Mouse (Mus musculus): ENCODE data around the gene Ttll8. TPM values are rescaled to one million over a fixed set of nuclear protein-coding genes. Genes with fewer than 3 reads are reported as not detected.

The Ttll8 gene
- polyA plus RNA-seq, 1 experiment from 2014 or later, result not detected

- no peaks in the 10 kb centered on the region for H3K36me3 ChIP-seq
- peaks cover 5% of the 10 kb centered on the region for H3K4me1 ChIP-seq
- no peak overlapping the region for H3K9ac ChIP-seq
- peak; percentile 24; the same call in 1 of the 2 replicates for ATAC-seq (ENCODE audit: borderline replicate concordance, extremely low read depth, low FRiP score, low TSS enrichment)
- H3K27ac ChIP-seq, result no peak overlapping the region
- no peaks in the 10 kb centered on the region for H3K9me3 ChIP-seq
- H3K27me3 ChIP-seq, result no peaks in the 10 kb centered on the region
- 27% methylated on average over 10 of the region's 10 CpGs for WGBS
- H3K4me2 ChIP-seq, result no peak overlapping the region
- H3K4me3 ChIP-seq, result no peak overlapping the region
Observed at GRCm38 (mm10) chr15:88875625-88876081, 78.6 kb downstream of the Ttll8 start.

- 79% methylated on average over 6 of the region's 6 CpGs for WGBS
- H3K9ac ChIP-seq, result no peak overlapping the region
- ATAC-seq (ENCODE audit: borderline replicate concordance, extremely low read depth, low FRiP score, low TSS enrichment), result no peak
- no peaks in the 10 kb centered on the region for H3K9me3 ChIP-seq
- H3K4me1 ChIP-seq, result peaks cover 5% of the 10 kb centered on the region
- H3K4me3 ChIP-seq, result no peak overlapping the region
- H3K36me3 ChIP-seq, result no peaks in the 10 kb centered on the region
- no peak overlapping the region for H3K4me2 ChIP-seq
- H3K27me3 ChIP-seq, result no peaks in the 10 kb centered on the region
- no peak overlapping the region for H3K27ac ChIP-seq
Observed at GRCm38 (mm10) chr15:88874477-88874876, 79.7 kb downstream of the Ttll8 start.

- WGBS, result 88% methylated on average over 3 of the region's 3 CpGs
Observed at GRCm38 (mm10) chr15:88874061-88874460, 80.2 kb downstream of the Ttll8 start.

GRCm38 (mm10) chr15:88870418-88871185 is 83.6 kb downstream of the Ttll8 start:
- no peak overlapping the region for H3K9ac ChIP-seq
- no peak for ATAC-seq (ENCODE audit: borderline replicate concordance, extremely low read depth, low FRiP score, low TSS enrichment)
- WGBS, result 65% methylated on average over 5 of the region's 5 CpGs

More at GRCm38 (mm10) chr15:88874061-88874460, 80.2 kb downstream of the Ttll8 start:
- Histone ChIP-seq H3K9ac (no peak overlapping the region), H3K9me3 (no peaks in the 10 kb centered on the region), H3K4me3 (no peak overlapping the region), H3K27me3 (no peaks in the 10 kb centered on the region), H3K27ac (no peak overlapping the region), H3K4me1 (peaks cover 5% of the 10 kb centered on the region), H3K4me2 (no peak overlapping the region), H3K36me3 (no peaks in the 10 kb centered on the region)
- no peak for ATAC-seq (ENCODE audit: borderline replicate concordance, extremely low read depth, low FRiP score, low TSS enrichment)

GRCm38 (mm10) chr15:88868024-88868742 is 86.0 kb downstream of the Ttll8 start:
- H3K36me3 ChIP-seq, result peaks cover 23% of the 10 kb centered on the region
- H3K9me3 ChIP-seq, result no peaks in the 10 kb centered on the region
- ATAC-seq (ENCODE audit: borderline replicate concordance, extremely low read depth, low FRiP score, low TSS enrichment), result no peak
- H3K27ac ChIP-seq, result peak overlapping the region; percentile 64
- H3K27me3 ChIP-seq, result no peaks in the 10 kb centered on the region
- H3K4me1 ChIP-seq, result peaks cover 46% of the 10 kb centered on the region
- H3K9ac ChIP-seq, result no peak overlapping the region
- no peak overlapping the region for H3K4me3 ChIP-seq
- H3K4me2 ChIP-seq, result no peak overlapping the region
- WGBS, result 79% methylated on average over 6 of the region's 6 CpGs

More at GRCm38 (mm10) chr15:88870418-88871185, 83.6 kb downstream of the Ttll8 start:
- H3K9me3 ChIP-seq, result no peaks in the 10 kb centered on the region
- no peak overlapping the region for H3K27ac ChIP-seq
- H3K4me1 ChIP-seq, result peaks cover 30% of the 10 kb centered on the region
- no peak overlapping the region for H3K4me3 ChIP-seq
- H3K4me2 ChIP-seq, result no peak overlapping the region
- no peaks in the 10 kb centered on the region for H3K27me3 ChIP-seq
- peaks cover 9% of the 10 kb centered on the region; the same call in 1 of the 2 replicates for H3K36me3 ChIP-seq

- H3K4me1 ChIP-seq, result peaks cover 46% of the 10 kb centered on the region
- peaks cover 23% of the 10 kb centered on the region for H3K36me3 ChIP-seq
- no peak overlapping the region for H3K9ac ChIP-seq
- H3K27ac ChIP-seq, result peak overlapping the region; percentile 64
- H3K4me3 ChIP-seq, result no peak overlapping the region
- ATAC-seq (ENCODE audit: borderline replicate concordance, extremely low read depth, low FRiP score, low TSS enrichment), result no peak
- whole genome bisulfite sequencing, result 13% methylated on average over 5 of the region's 5 CpGs
- H3K27me3 ChIP-seq, result no peaks in the 10 kb centered on the region
- H3K4me2 ChIP-seq, result no peak overlapping the region
- no peaks in the 10 kb centered on the region for H3K9me3 ChIP-seq
Observed at GRCm38 (mm10) chr15:88867368-88868023, 86.7 kb downstream of the Ttll8 start.

- H3K4me3 ChIP-seq, result no peak overlapping the region
- H3K27ac ChIP-seq, result peak overlapping the region; percentile 64
- H3K36me3 ChIP-seq, result peaks cover 23% of the 10 kb centered on the region
- peaks cover 46% of the 10 kb centered on the region for H3K4me1 ChIP-seq
- no peak overlapping the region for H3K9ac ChIP-seq
- no peaks in the 10 kb centered on the region for H3K9me3 ChIP-seq
- 34% methylated on average over 7 of the region's 7 CpGs for WGBS
- ATAC-seq (ENCODE audit: borderline replicate concordance, extremely low read depth, low FRiP score, low TSS enrichment), result no peak
- H3K27me3 ChIP-seq, result no peaks in the 10 kb centered on the region
- H3K4me2 ChIP-seq, result no peak overlapping the region
Observed at GRCm38 (mm10) chr15:88866934-88867356, 87.3 kb downstream of the Ttll8 start.

GRCm38 (mm10) chr15:88865888-88866695 is 88.1 kb downstream of the Ttll8 start:
- Histone ChIP-seq H3K4me3 (no peak overlapping the region), H3K9ac (no peak overlapping the region; the same call in 1 of the 2 replicates), H3K27me3 (no peaks in the 10 kb centered on the region), H3K4me2 (no peak overlapping the region), H3K36me3 (peaks cover 23% of the 10 kb centered on the region), H3K9me3 (no peaks in the 10 kb centered on the region), H3K27ac (peak overlapping the region; percentile 64), H3K4me1 (peaks cover 52% of the 10 kb centered on the region)
- no peak for ATAC-seq (ENCODE audit: borderline replicate concordance, extremely low read depth, low FRiP score, low TSS enrichment)
- WGBS, result 63% methylated on average over 4 of the region's 4 CpGs

- ATAC-seq (ENCODE audit: borderline replicate concordance, extremely low read depth, low FRiP score, low TSS enrichment), result no peak
- H3K9me3 ChIP-seq, result no peaks in the 10 kb centered on the region
- no peaks in the 10 kb centered on the region for H3K27me3 ChIP-seq
- peaks cover 54% of the 10 kb centered on the region for H3K4me1 ChIP-seq
- 84% methylated on average over 14 of the region's 14 CpGs for WGBS
- peak overlapping the region; percentile 96 for H3K4me3 ChIP-seq
- peaks cover 23% of the 10 kb centered on the region for H3K36me3 ChIP-seq
- peak overlapping the region; percentile 92 for H3K4me2 ChIP-seq
- H3K27ac ChIP-seq, result no peak overlapping the region
- peak overlapping the region; percentile 96; the same call in 1 of the 2 replicates for H3K9ac ChIP-seq
Observed at GRCm38 (mm10) chr15:88865061-88865460, 89.2 kb downstream of the Ttll8 start.

GRCm38 (mm10) chr15:88864270-88865030 is 89.8 kb downstream of the Ttll8 start:
- peaks cover 54% of the 10 kb centered on the region for H3K4me1 ChIP-seq

More at GRCm38 (mm10) chr15:88864270-88865030, 89.8 kb downstream of the Ttll8 start:
- peak overlapping the region; percentile 96 for H3K9ac ChIP-seq
- no peaks in the 10 kb centered on the region for H3K27me3 ChIP-seq
- 24% methylated on average over 22 of the region's 22 CpGs for WGBS
- no peak; the same call in 1 of the 2 replicates for ATAC-seq (ENCODE audit: borderline replicate concordance, extremely low read depth, low FRiP score, low TSS enrichment)
- H3K4me2 ChIP-seq, result peak overlapping the region; percentile 92
- peaks cover 23% of the 10 kb centered on the region for H3K36me3 ChIP-seq
- H3K4me3 ChIP-seq, result peak overlapping the region; percentile 96
- H3K27ac ChIP-seq, result peak overlapping the region; percentile 98
- no peaks in the 10 kb centered on the region for H3K9me3 ChIP-seq
